Mouse (Mus musculus) embryonic facial prominence, embryonic 10.5 days (tissue): ENCODE data around the gene Syn1. TPM values are rescaled to one million over a fixed set of nuclear protein-coding genes. Genes with fewer than 3 reads are reported as not detected.

Source experiments
- DNase-seq: peaks from one replicate; pipeline ENCODE4 v3.0.0-alpha.2; 2017; ENCODE audit warnings: low spot score
- H3K27ac ChIP-seq: fragments of 300-500 bp; sonication (generic); replicated peaks from 2 replicates; pipeline ENCODE4 v1.5.1; 2016; ENCODE audit warnings: mild to moderate bottlenecking
- H3K27me3 ChIP-seq: fragments of 300-500 bp; sonication (generic); replicated peaks from 2 replicates; pipeline ENCODE4 v1.6.1; 2016; ENCODE audit warnings: low read depth, mild to moderate bottlenecking; ENCODE audit not compliant: poor library complexity, severe bottlenecking
- H3K36me3 ChIP-seq: fragments of 300-500 bp; sonication (generic); replicated peaks from 2 replicates; pipeline ENCODE4 v1.6.1; 2016; ENCODE audit warnings: mild to moderate bottlenecking, moderate library complexity
- H3K4me1 ChIP-seq: fragments of 300-500 bp; sonication (generic); 2 replicates; pipeline ENCODE4 v1.6.1; 2016
- H3K4me3 ChIP-seq: fragments of 300-500 bp; sonication (generic); 2 replicates; pipeline ENCODE4 v1.5.1; 2016; ENCODE audit warnings: mild to moderate bottlenecking, moderate library complexity
- H3K9me3 ChIP-seq: fragments of 300-500 bp; sonication (generic); 2 replicates; pipeline ENCODE4 v1.6.1; 2016; ENCODE audit warnings: mild to moderate bottlenecking
- WGBS: fragments of 180-500 bp; shearing (Covaris S2); methylation state at CpG from one replicate; pipeline ENCODE4 v1.1.7; 2016; 5-methylcytosine and 5-hydroxymethylcytosine counted together
- polyA plus RNA-seq: library from polyadenylated mRNA; unstranded; fragments of >200 nt; fragmentation: Nextera tagmentation; extraction: Ambion mirVana; gene quantifications from 2 replicates; pipeline ENCODE4 v1.2.1, GENCODE M21; 2016

Syn1 gene
- polyA plus RNA-seq, 1 experiment from 2014 or later, result 2.2 TPM

GRCm38 (mm10) chrX:20913726-20914125, 7.1 kb downstream of the Syn1 start:
- Histone ChIP-seq H3K9me3 (no peaks in the 10 kb centered on the region), H3K4me1 (no peaks in the 10 kb centered on the region), H3K27me3 (peaks cover 5% of the 10 kb centered on the region), H3K36me3 (no peaks in the 10 kb centered on the region), H3K27ac (no peak overlapping the region), H3K4me3 (no peak overlapping the region)
- no peak for DNase-seq
- WGBS, result 84% methylated on average over 6 of the region's 6 CpGs

GRCm38 (mm10) chrX:20910074-20910473, 10.7 kb downstream of the Syn1 start:
- Histone ChIP-seq H3K27me3 (no peaks in the 10 kb centered on the region), H3K36me3 (no peaks in the 10 kb centered on the region), H3K9me3 (no peaks in the 10 kb centered on the region), H3K27ac (no peak overlapping the region), H3K4me3 (no peak overlapping the region), H3K4me1 (no peaks in the 10 kb centered on the region)
- no peak for DNase-seq
- WGBS, result 49% methylated on average over 3 of the region's 3 CpGs

- no peaks in the 10 kb centered on the region for H3K9me3 ChIP-seq
- no peak overlapping the region for H3K27ac ChIP-seq
- H3K4me1 ChIP-seq, result peaks cover under 1% of the 10 kb centered on the region; the same call in 1 of the 2 replicates
- no peak overlapping the region for H3K4me3 ChIP-seq
- no peak for DNase-seq
- no peaks in the 10 kb centered on the region for H3K36me3 ChIP-seq
- 47% methylated on average over 3 of the region's 3 CpGs for WGBS
- H3K27me3 ChIP-seq, result no peaks in the 10 kb centered on the region
These were observed 45.6 kb downstream of the Syn1 start for GRCm38 (mm10) chrX:20875241-20875640.

GRCm38 (mm10) chrX:20872928-20873500, 47.8 kb downstream of the Syn1 start:
- 34% methylated on average over 11 of the region's 11 CpGs for WGBS

GRCm38 (mm10) chrX:20869962-20870513, 50.8 kb downstream of the Syn1 start, which contains the start of gene Timp1:
Gene Timp1, plus strand, starts transcription at chrX:20870166.
- peaks cover 6% of the 10 kb centered on the region; the same call in 1 of the 2 replicates for H3K4me1 ChIP-seq
- peak within 1 kb of the TSS; percentile 54; the same call in 1 of the 2 replicates for H3K27ac ChIP-seq
- H3K36me3 ChIP-seq, result no peaks in the 10 kb centered on the region
- 16% methylated on average over 18 of the region's 18 CpGs for WGBS
- H3K4me3 ChIP-seq, result peak within 1 kb of the TSS; percentile 52
- peak; percentile 74 for DNase-seq
- no peaks in the 10 kb centered on the region for H3K27me3 ChIP-seq
- H3K9me3 ChIP-seq, result no peaks in the 10 kb centered on the region

More at GRCm38 (mm10) chrX:20872928-20873500, 47.8 kb downstream of the Syn1 start:
- peak; percentile 26 for DNase-seq
- H3K27me3 ChIP-seq, result no peaks in the 10 kb centered on the region
- no peaks in the 10 kb centered on the region for H3K9me3 ChIP-seq
- no peaks in the 10 kb centered on the region for H3K36me3 ChIP-seq
- no peak overlapping the region for H3K4me3 ChIP-seq
- H3K27ac ChIP-seq, result no peak overlapping the region
- peaks cover 6% of the 10 kb centered on the region; the same call in 1 of the 2 replicates for H3K4me1 ChIP-seq

DNA sequence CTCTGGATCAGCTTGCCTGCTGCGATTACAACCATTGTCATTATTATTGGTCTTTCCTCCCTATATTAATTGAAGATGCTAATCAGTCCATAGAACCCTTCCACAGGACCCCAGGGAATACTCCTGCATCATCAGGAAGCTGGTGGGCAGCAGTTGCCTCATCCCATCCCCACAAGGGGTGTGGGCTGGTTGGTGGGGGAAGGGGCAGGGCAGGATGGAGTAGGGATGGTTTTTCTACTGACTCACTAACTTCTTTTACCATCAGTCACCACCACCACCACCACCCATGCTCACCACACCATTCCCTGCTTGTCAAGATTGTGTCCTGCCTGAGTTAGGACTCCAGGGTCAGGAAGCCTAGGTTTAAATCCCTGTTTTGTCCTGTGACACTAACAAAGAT, 51.6 kb downstream of the Syn1 start:
- Histone ChIP-seq H3K27ac (no peak overlapping the region), H3K4me1 (peaks cover 6% of the 10 kb centered on the region; the same call in 1 of the 2 replicates), H3K27me3 (no peaks in the 10 kb centered on the region), H3K36me3 (no peaks in the 10 kb centered on the region), H3K9me3 (no peaks in the 10 kb centered on the region), H3K4me3 (no peak overlapping the region)
- WGBS, result 89% methylated on average over 1 of the region's 1 CpGs
- no peak for DNase-seq

DNA sequence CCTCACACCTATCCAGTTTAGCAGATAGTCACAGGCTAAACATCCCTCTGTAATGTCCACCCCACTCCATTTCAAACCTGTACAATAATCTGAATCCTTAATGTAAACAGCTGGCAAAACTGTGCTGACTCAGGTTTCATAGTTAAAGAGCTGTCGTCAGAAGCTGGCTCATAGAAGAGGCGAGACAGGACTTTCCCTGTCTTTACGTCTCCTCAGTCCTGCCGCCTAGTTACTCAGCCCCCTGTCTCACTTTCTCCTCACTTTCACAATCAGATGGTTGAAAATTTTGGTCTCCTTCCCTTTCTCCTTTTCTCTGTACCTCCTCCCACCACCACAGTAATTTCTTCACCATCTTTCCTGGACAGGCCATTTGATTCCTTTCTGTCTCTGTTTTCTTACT, 52.7 kb downstream of the Syn1 start:
- Histone ChIP-seq H3K36me3 (no peaks in the 10 kb centered on the region), H3K4me3 (no peak overlapping the region), H3K27ac (no peak overlapping the region), H3K4me1 (peaks cover 8% of the 10 kb centered on the region; the same call in 1 of the 2 replicates), H3K27me3 (no peaks in the 10 kb centered on the region), H3K9me3 (no peaks in the 10 kb centered on the region; the same call in 1 of the 2 replicates)
- DNase-seq, result no peak
- WGBS, result 66% methylated on average over 4 of the region's 4 CpGs

DNA sequence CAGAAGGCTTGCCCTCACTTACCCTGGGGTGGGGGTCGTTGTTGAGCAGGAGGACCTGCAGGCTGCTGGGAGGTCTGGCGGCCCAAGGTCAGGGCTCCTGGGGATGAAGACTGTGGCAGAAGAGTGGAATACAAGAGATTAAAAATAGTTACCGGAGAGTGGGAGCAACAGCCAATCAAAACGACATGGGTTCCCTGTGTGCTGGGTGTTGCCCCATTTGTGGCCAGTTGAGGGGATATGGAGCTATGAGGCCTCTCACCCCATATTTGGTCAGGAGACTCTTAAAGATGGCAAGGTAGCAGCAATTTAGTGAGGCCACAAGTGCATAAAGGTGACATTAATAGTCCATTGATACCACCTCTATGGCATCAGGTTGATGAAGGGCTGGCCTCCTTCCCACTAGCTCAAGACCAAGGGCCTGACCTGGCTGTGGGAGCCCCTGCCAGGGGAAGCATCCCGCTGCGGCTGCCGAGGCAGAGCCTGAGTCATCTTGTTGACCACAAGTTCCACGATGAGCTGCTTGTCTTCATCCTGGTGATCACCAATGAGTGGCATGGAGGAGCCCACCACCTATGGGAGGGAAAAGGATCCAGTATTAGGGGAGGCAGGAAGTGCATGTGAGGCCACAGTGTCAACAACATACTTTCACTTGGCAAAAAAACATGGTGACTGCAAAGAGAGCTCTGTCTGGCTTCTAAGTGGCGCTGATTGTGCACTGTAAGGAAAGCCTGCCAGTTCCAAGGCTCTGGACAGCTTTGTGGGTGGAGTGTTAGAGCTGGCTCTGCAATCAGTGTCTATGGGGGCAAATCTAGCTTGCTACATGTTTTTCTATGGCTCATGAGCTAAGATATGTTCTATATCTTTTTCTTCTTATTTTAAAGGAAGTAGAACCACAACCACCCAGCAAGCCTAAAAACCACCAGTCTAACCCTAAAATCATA, 57.4 kb downstream of the Syn1 start:
- no peak overlapping the region for H3K4me3 ChIP-seq
- H3K9me3 ChIP-seq, result peaks cover 7% of the 10 kb centered on the region; the same call in 1 of the 2 replicates
- H3K4me1 ChIP-seq, result peaks cover 20% of the 10 kb centered on the region
- WGBS, result 82% methylated on average over 9 of the region's 9 CpGs
- DNase-seq, result no peak
- H3K27ac ChIP-seq, result no peak overlapping the region
- H3K36me3 ChIP-seq, result peaks cover 8% of the 10 kb centered on the region; the same call in 1 of the 2 replicates
- H3K27me3 ChIP-seq, result no peaks in the 10 kb centered on the region

GRCm38 (mm10) chrX:20862105-20863065, 58.4 kb downstream of the Syn1 start:
- WGBS, result 34% methylated on average over 29 of the region's 29 CpGs
- Histone ChIP-seq H3K4me3 (no peak overlapping the region), H3K27ac (peak overlapping the region; percentile 63), H3K9me3 (peaks cover 7% of the 10 kb centered on the region; the same call in 1 of the 2 replicates), H3K27me3 (no peaks in the 10 kb centered on the region), H3K4me1 (peaks cover 20% of the 10 kb centered on the region), H3K36me3 (peaks cover 18% of the 10 kb centered on the region)
- DNase-seq, result peak; percentile 27

- Histone ChIP-seq H3K4me3 (no peak overlapping the region), H3K36me3 (peaks cover 26% of the 10 kb centered on the region), H3K27ac (no peak overlapping the region), H3K4me1 (peaks cover 20% of the 10 kb centered on the region), H3K9me3 (peaks cover 7% of the 10 kb centered on the region; the same call in 1 of the 2 replicates), H3K27me3 (no peaks in the 10 kb centered on the region)
- 38% methylated on average over 5 of the region's 5 CpGs for WGBS
- DNase-seq, result peak; percentile 9
These were observed 59.2 kb downstream of the Syn1 start for GRCm38 (mm10) chrX:20861453-20862104.

GRCm38 (mm10) chrX:20853794-20854193, 67.0 kb downstream of the Syn1 start:
- WGBS, result 94% methylated on average over 7 of the region's 7 CpGs

More at GRCm38 (mm10) chrX:20853794-20854193, 67.0 kb downstream of the Syn1 start:
- H3K9me3 ChIP-seq, result 0 out of 2 replicates have a peak, but pooled peaks cover 3% of the 10 kb centered on the region
- DNase-seq, result no peak
- no peak overlapping the region for H3K4me3 ChIP-seq
- peaks cover 8% of the 10 kb centered on the region; the same call in 1 of the 2 replicates for H3K4me1 ChIP-seq
- H3K27ac ChIP-seq, result no peak overlapping the region
- H3K36me3 ChIP-seq, result peaks cover 73% of the 10 kb centered on the region
- H3K27me3 ChIP-seq, result no peaks in the 10 kb centered on the region
